Mouse (Mus musculus) adrenal gland, postnatal 4 days (tissue): Measurements from ENCODE around the gene Ddx31. TPM values are rescaled to one million over a fixed set of nuclear protein-coding genes. Genes with fewer than 3 reads are reported as not detected.

Source experiments
- DNase-seq, 2 experiments: peaks; one replicate each; pipeline ENCODE4 v3.0.0; 2021 to 2022; ENCODE audit warnings: low spot score in 2 of 2, mixed read lengths in 2 of 2
- total RNA-seq, 2 experiments: library from RNA; stranded (reverse); gene quantifications; 2 replicates each; pipeline ENCODE4 v1.2.3; 2021

Gene Ddx31
- total RNA-seq, 2 experiments from 2014 or later = 9.4 to 10.8 TPM

- DNase-seq = no peak
These were observed 114.4 kb downstream of the Ddx31 start for GRCm38 (mm10) chr2:28954595-28954994.

Other genes with a start within 250 kb of the Ddx31 start
- 1 to 10 TPM; 3.1 to 7.9 TPM for gene Gfi1b, start 218.4 kb upstream of the Ddx31 start, total RNA-seq
- 10 to 100 TPM; 27.7 to 28.0 TPM for gene Tsc1, start 199.2 kb upstream of the Ddx31 start, total RNA-seq
- gene Spaca9, start 140.7 kb upstream of the Ddx31 start, total RNA-seq = 1 to 10 TPM; 1.2 to 2.0 TPM
- gene Ak8, start 140.2 kb upstream of the Ddx31 start, total RNA-seq = under 1 TPM; 0.45 to 0.90 TPM
- gene Gtf3c4, start within 50 bp of the Ddx31 start, total RNA-seq = 10 to 100 TPM; 43.0 to 44.1 TPM
- under 1 TPM in 1 of 2 experiments, not detected in 1; 0.79 TPM for gene Barhl1, start 76.3 kb downstream of the Ddx31 start, total RNA-seq
- 1 to 10 TPM; 1.2 to 1.9 TPM for gene Cfap77, start 214.7 kb downstream of the Ddx31 start, total RNA-seq
- 10 to 100 TPM; 16.4 to 16.8 TPM for gene Ttf1, start 219.9 kb downstream of the Ddx31 start, total RNA-seq